Mouse (Mus musculus): ENCODE data around the gene Ebf4.

GRCm38 (mm10) chr2:130246912-130247311 is 48.1 kb upstream of the Ebf4 start:
- TF ChIP-seq CTCF (IDR thresholded peaks at IDR 0.05; ENCODE audit: low read depth), result peak; percentile 72
- no peak for TF ChIP-seq EP300 (optimal IDR thresholded peaks at IDR 0.05)

Measured in stomach, postnatal 0 days (tissue).